Mouse (Mus musculus) midbrain, embryonic 10.5 days (tissue): ENCODE results near the gene Ppm1n. TPM values are rescaled to one million over a fixed set of nuclear protein-coding genes. Genes with fewer than 3 reads are reported as not detected.

Experiments
- DNase-seq: peaks from one replicate; pipeline ENCODE4 v3.0.0-alpha.2; 2017; ENCODE audit warnings: low spot score
- H3K27ac ChIP-seq: fragments of 300-500 bp; sonication (generic); replicated peaks from 2 replicates; pipeline ENCODE4 v1.5.1; 2016; ENCODE audit warnings: mild to moderate bottlenecking
- H3K27me3 ChIP-seq: fragments of 300-500 bp; sonication (generic); 2 replicates; pipeline ENCODE4 v1.6.1; 2016; ENCODE audit warnings: low read depth, mild to moderate bottlenecking; ENCODE audit not compliant: poor library complexity, severe bottlenecking
- H3K36me3 ChIP-seq: fragments of 300-500 bp; sonication (generic); 2 replicates; pipeline ENCODE4 v1.6.1; 2016; ENCODE audit warnings: mild to moderate bottlenecking, moderate library complexity
- H3K4me1 ChIP-seq: fragments of 300-500 bp; sonication (generic); 2 replicates; pipeline ENCODE4 v1.6.1; 2016
- H3K4me3 ChIP-seq: fragments of 300-500 bp; sonication (generic); 2 replicates; pipeline ENCODE4 v1.5.1; 2016; ENCODE audit warnings: mild to moderate bottlenecking, moderate library complexity
- H3K9me3 ChIP-seq: fragments of 300-500 bp; sonication (generic); replicated peaks from 2 replicates; pipeline ENCODE4 v1.6.1; 2016; ENCODE audit warnings: mild to moderate bottlenecking
- WGBS: fragments of 180-500 bp; shearing (Covaris S2); methylation state at CpG from one replicate; pipeline ENCODE4 v1.1.7; 2016; 5-methylcytosine and 5-hydroxymethylcytosine counted together
- polyA plus RNA-seq: library from polyadenylated mRNA; unstranded; fragments of >200 nt; fragmentation: Nextera tagmentation; extraction: Ambion mirVana; gene quantifications from 2 replicates; pipeline ENCODE4 v1.2.1, GENCODE M21; 2016

Ppm1n gene
- polyA plus RNA-seq, 1 experiment from 2014 or later, result 0.36 TPM

GRCm38 (mm10) chr7:19230041-19230580 is 49.8 kb downstream of the Ppm1n start:
- Histone ChIP-seq H3K9me3 (no peaks in the 10 kb centered on the region), H3K27ac (no peak overlapping the region), H3K36me3 (peaks cover 51% of the 10 kb centered on the region), H3K27me3 (no peaks in the 10 kb centered on the region), H3K4me3 (peak overlapping the region; percentile 66; the same call in 1 of the 2 replicates), H3K4me1 (peaks cover 26% of the 10 kb centered on the region)
- DNase-seq, result no peak
- WGBS, result 92% methylated on average over 2 of the region's 2 CpGs

- Histone ChIP-seq H3K9me3 (no peaks in the 10 kb centered on the region), H3K27ac (peak overlapping the region; percentile 97), H3K27me3 (no peaks in the 10 kb centered on the region), H3K4me1 (peaks cover 26% of the 10 kb centered on the region), H3K36me3 (peaks cover 55% of the 10 kb centered on the region), H3K4me3 (peak overlapping the region; percentile 66)
- 54% methylated on average over 5 of the region's 5 CpGs for WGBS
- no peak for DNase-seq
These were observed 50.5 kb downstream of the Ppm1n start for GRCm38 (mm10) chr7:19229404-19229803.

- Histone ChIP-seq H3K27me3 (no peaks in the 10 kb centered on the region), H3K36me3 (peaks cover 52% of the 10 kb centered on the region), H3K4me1 (peaks cover 26% of the 10 kb centered on the region), H3K27ac (peak overlapping the region; percentile 97), H3K9me3 (no peaks in the 10 kb centered on the region), H3K4me3 (peak overlapping the region; percentile 66)
- under 1% methylated on average over 14 of the region's 14 CpGs for WGBS
- no peak for DNase-seq
These were observed 51.1 kb downstream of the Ppm1n start for GRCm38 (mm10) chr7:19228793-19229148.

GRCm38 (mm10) chr7:19227883-19228792 is 51.7 kb downstream of the Ppm1n start, which contains the start of gene Opa3:
TSS of gene Opa3 (plus strand) at chr7:19228334.
- peaks cover 46% of the 10 kb centered on the region for H3K36me3 ChIP-seq
- H3K4me3 ChIP-seq, result peak within 1 kb of the TSS; percentile 66
- peaks cover 26% of the 10 kb centered on the region for H3K4me1 ChIP-seq
- H3K27me3 ChIP-seq, result no peaks in the 10 kb centered on the region
- DNase-seq, result peak; percentile 100
- under 1% methylated on average over 78 of the region's 91 CpGs for WGBS
- no peaks in the 10 kb centered on the region for H3K9me3 ChIP-seq
- peak within 1 kb of the TSS; percentile 97 for H3K27ac ChIP-seq

- H3K36me3 ChIP-seq, result peaks cover 48% of the 10 kb centered on the region
- peak overlapping the region; percentile 97 for H3K27ac ChIP-seq
- no peaks in the 10 kb centered on the region for H3K9me3 ChIP-seq
- H3K4me3 ChIP-seq, result peak overlapping the region; percentile 66
- WGBS, result 19% methylated on average over 20 of the region's 20 CpGs
- peaks cover 26% of the 10 kb centered on the region for H3K4me1 ChIP-seq
- peak; percentile 47 for DNase-seq
- no peaks in the 10 kb centered on the region for H3K27me3 ChIP-seq
These were observed 52.8 kb downstream of the Ppm1n start for GRCm38 (mm10) chr7:19226817-19227797.

Other genes with a start within 250 kb of the Ppm1n start
- gene Rsph6a, start 225.4 kb downstream of the Ppm1n start, polyA plus RNA-seq, result not detected in 2 replicates
- 17.3 and 18.0 TPM in 2 replicates for gene Dmwd, start 203.8 kb downstream of the Ppm1n start, polyA plus RNA-seq
- gene Dmpk, start 196.2 kb downstream of the Ppm1n start, polyA plus RNA-seq, result 8.2 and 8.8 TPM in 2 replicates
- gene Six5, start 185.5 kb downstream of the Ppm1n start, polyA plus RNA-seq, result 7.2 and 8.0 TPM in 2 replicates
- gene Gm4969, start 161.7 kb downstream of the Ppm1n start, polyA plus RNA-seq, result 1.1 TPM in 2 replicates
- 17.6 and 19.4 TPM in 2 replicates for gene Fbxo46, start 160.2 kb downstream of the Ppm1n start, polyA plus RNA-seq
- gene Qpctl, start 130.8 kb downstream of the Ppm1n start, polyA plus RNA-seq, result 17.0 and 21.2 TPM in 2 replicates
- gene Snrpd2, start 130.3 kb downstream of the Ppm1n start, polyA plus RNA-seq, result 168 and 180 TPM in 2 replicates
- gene Gipr, start 113.9 kb downstream of the Ppm1n start, polyA plus RNA-seq, result 0.60 and 1.5 TPM in 2 replicates
- gene Eml2, start 103.6 kb downstream of the Ppm1n start, polyA plus RNA-seq, result 4.3 and 4.8 TPM in 2 replicates
- 2.4 and 2.6 TPM in 2 replicates for gene Gpr4, start 67.5 kb downstream of the Ppm1n start, polyA plus RNA-seq
- gene Opa3, start 51.7 kb downstream of the Ppm1n start, polyA plus RNA-seq, result 51.0 and 51.9 TPM in 2 replicates
- 49.3 and 52.7 TPM in 2 replicates for gene Vasp, start 8.2 kb downstream of the Ppm1n start, polyA plus RNA-seq
- 41.9 and 48.6 TPM in 2 replicates for gene Rtn2, start 2.6 kb upstream of the Ppm1n start, polyA plus RNA-seq
- 0.02 TPM in 1 of 2 replicates, not detected in the other for gene Fosb, start 30.0 kb upstream of the Ppm1n start, polyA plus RNA-seq
- 117 and 118 TPM in 2 replicates for gene Ercc1, start 64.7 kb upstream of the Ppm1n start, polyA plus RNA-seq
- 23.2 and 24.7 TPM in 2 replicates for gene Cd3eap, start 79.4 kb upstream of the Ppm1n start, polyA plus RNA-seq
- 4.9 and 6.0 TPM in 2 replicates for gene Ppp1r13l, start 79.7 kb upstream of the Ppm1n start, polyA plus RNA-seq
- gene Ercc2, start 101.9 kb upstream of the Ppm1n start, polyA plus RNA-seq, result 27.7 and 31.8 TPM in 2 replicates
- gene Klc3, start 124.0 kb upstream of the Ppm1n start, polyA plus RNA-seq, result 2.3 and 3.0 TPM in 2 replicates
- not detected in 2 replicates for gene Ckm, start 124.7 kb upstream of the Ppm1n start, polyA plus RNA-seq
- gene Mark4, start 178.8 kb upstream of the Ppm1n start, polyA plus RNA-seq, result 8.0 and 8.4 TPM in 2 replicates
- gene Exoc3l2, start 183.3 kb upstream of the Ppm1n start, polyA plus RNA-seq, result 0.75 and 0.81 TPM in 2 replicates
- gene Bloc1s3, start 228.3 kb upstream of the Ppm1n start, polyA plus RNA-seq, result 2.3 and 2.4 TPM in 2 replicates
- 65.2 and 68.2 TPM in 2 replicates for gene Trappc6a, start 228.3 kb upstream of the Ppm1n start, polyA plus RNA-seq
- gene Nkpd1, start 237.8 kb upstream of the Ppm1n start, polyA plus RNA-seq, result 0.06 TPM in 2 replicates